Mouse (Mus musculus) heart, embryonic 14.5 days (tissue): Measurements from ENCODE around the gene Nptn. TPM values are rescaled to one million over a fixed set of nuclear protein-coding genes. Genes with fewer than 3 reads are reported as not detected.
A peak's percentile ranks its signal among the peaks of the same experiment; 100 is the strongest.
"Not testable (repeated sequence)": the region's sequence is repeated elsewhere in the genome, so short reads cannot be mapped to it uniquely, and the experiment has no call there.

Experiments used
- ATAC-seq: fragments of 200-750 bp; cut with Nextera tagmentation; 2 replicates; pipeline ENCODE4 v1.8.0; 2017; ENCODE audit warnings: low read depth, moderate TSS enrichment; ENCODE audit not compliant: insufficient number of reproducible peaks, insufficient read depth, low FRiP score
- H3K27ac ChIP-seq, 2 experiments: fragments of 200-500 bp in 1 of 2; fragments of 300-500 bp in 1 of 2; sonication (generic) in 1 of 2; replicated peaks in 1 of 2; 2 replicates each; pipeline ENCODE4 v1.5.1; 2012 to 2014; ENCODE audit warnings: low read depth in 2 of 2, low read length in 2 of 2, control low read depth in 1 of 2, mild to moderate bottlenecking in 1 of 2, mixed read lengths in 1 of 2; ENCODE audit not compliant: control insufficient read depth in 1 of 2, insufficient read depth in 1 of 2
- H3K27me3 ChIP-seq: fragments of 300-500 bp; sonication (generic); 2 replicates; pipeline ENCODE4 v1.6.1; 2014; ENCODE audit warnings: mild to moderate bottlenecking, low read length, control low read depth; ENCODE audit not compliant: control insufficient read depth, insufficient read depth
- H3K36me3 ChIP-seq: fragments of 300-500 bp; sonication (generic); 2 replicates; pipeline ENCODE4 v1.6.1; 2014; ENCODE audit warnings: mild to moderate bottlenecking, control low read depth, low read length, mixed read lengths; ENCODE audit not compliant: control insufficient read depth, insufficient read depth
- H3K4me1 ChIP-seq, 2 experiments: fragments of 200-500 bp in 1 of 2; fragments of 300-500 bp in 1 of 2; sonication (generic) in 1 of 2; 2 replicates each; pipeline ENCODE4 v1.6.1; 2012 to 2014; ENCODE audit warnings: low read length in 2 of 2, control low read depth in 1 of 2, mixed read lengths in 1 of 2; ENCODE audit not compliant: control insufficient read depth in 2 of 2, insufficient read depth in 2 of 2
- H3K4me2 ChIP-seq: fragments of 300-500 bp; sonication (generic); 2 replicates; pipeline ENCODE4 v1.6.1; 2014; ENCODE audit warnings: mild to moderate bottlenecking, low read length
- H3K4me3 ChIP-seq, 2 experiments: fragments of 200-500 bp in 1 of 2; fragments of 300-500 bp in 1 of 2; sonication (generic) in 1 of 2; 2 replicates each; pipeline ENCODE4 v1.5.1; 2012 to 2014; ENCODE audit warnings: low read length in 2 of 2, mild to moderate bottlenecking in 2 of 2, control low read depth in 1 of 2, low read depth in 1 of 2, moderate library complexity in 1 of 2; ENCODE audit not compliant: control insufficient read depth in 1 of 2, insufficient read depth in 1 of 2
- H3K9ac ChIP-seq: fragments of 300-500 bp; sonication (generic); 2 replicates; pipeline ENCODE4 v1.6.1; 2014; ENCODE audit warnings: mild to moderate bottlenecking, low read length
- H3K9me3 ChIP-seq: fragments of 300-500 bp; sonication (generic); 2 replicates; pipeline ENCODE4 v1.6.1; 2016; ENCODE audit warnings: low read length, control low read depth; ENCODE audit not compliant: control insufficient read depth
- WGBS: fragments of 180-500 bp; shearing (Covaris S2); extraction: QIAGEN DNeasy Blood & Tissue Kit; methylation state at CpG from one replicate; pipeline ENCODE4 v1.1.7; 2014; 5-methylcytosine and 5-hydroxymethylcytosine counted together
- polyA plus RNA-seq: library from polyadenylated mRNA; unstranded; fragments of >200 nt; fragmentation: Nextera tagmentation; extraction: Ambion mirVana; gene quantifications from 2 replicates; pipeline ENCODE4 v1.2.1, GENCODE M21; 2014

The Nptn gene
- polyA plus RNA-seq, 1 experiment from 2014 or later, result 136 TPM

GRCm38 (mm10) chr9:58565945-58566344 is 16.1 kb upstream of the Nptn start:
- not testable (repeated sequence) for H3K27ac ChIP-seq, H3K27me3 ChIP-seq, H3K36me3 ChIP-seq, H3K4me3 ChIP-seq, ATAC-seq, H3K9me3 ChIP-seq, H3K4me1 ChIP-seq, H3K9ac ChIP-seq, H3K4me2 ChIP-seq
- 76% methylated on average over 3 of the region's 3 CpGs for WGBS

GRCm38 (mm10) chr9:58567682-58568081 is 14.4 kb upstream of the Nptn start:
- H3K27me3 ChIP-seq, result no peaks in the 10 kb centered on the region
- H3K4me2 ChIP-seq, result no peak overlapping the region
- H3K9ac ChIP-seq, result no peak overlapping the region
- no peak overlapping the region for H3K4me3 ChIP-seq
- no peak overlapping the region for H3K27ac ChIP-seq
- no peak for ATAC-seq
- no peaks in the 10 kb centered on the region for H3K4me1 ChIP-seq
- peaks cover 4% of the 10 kb centered on the region; the same call in 1 of the 2 replicates for H3K9me3 ChIP-seq
- H3K36me3 ChIP-seq, result no peaks in the 10 kb centered on the region

GRCm38 (mm10) chr9:58571001-58571400 is 11.0 kb upstream of the Nptn start:
- Histone ChIP-seq H3K27me3 (no peaks in the 10 kb centered on the region), H3K9ac (no peak overlapping the region), H3K36me3 (no peaks in the 10 kb centered on the region), H3K4me3 (no peak overlapping the region), H3K4me2 (no peak overlapping the region), H3K9me3 (peaks cover 4% of the 10 kb centered on the region; the same call in 1 of the 2 replicates), H3K4me1 (no peaks in the 10 kb centered on the region), H3K27ac (no peak overlapping the region)
- no peak for ATAC-seq
- 93% methylated on average over 1 of the region's 1 CpGs for WGBS

GRCm38 (mm10) chr9:58578669-58579068 is 3.4 kb upstream of the Nptn start:
- H3K9ac ChIP-seq, result no peak overlapping the region
- H3K9me3 ChIP-seq, result no peaks in the 10 kb centered on the region
- no peak overlapping the region for H3K4me2 ChIP-seq
- no peak for ATAC-seq
- no peak overlapping the region for H3K27ac ChIP-seq
- peaks cover 3% of the 10 kb centered on the region in 2 experiments; a peak in 2 of 4 replicates for H3K4me1 ChIP-seq
- WGBS, result 19% methylated on average over 3 of the region's 3 CpGs
- H3K4me3 ChIP-seq, result no peak overlapping the region
- H3K27me3 ChIP-seq, result no peaks in the 10 kb centered on the region
- no peaks in the 10 kb centered on the region for H3K36me3 ChIP-seq

- ATAC-seq, result not testable (repeated sequence)
- 75% methylated on average over 10 of the region's 10 CpGs for WGBS
Observed at GRCm38 (mm10) chr9:58580453-58581195, 1.4 kb upstream of the Nptn start.

GRCm38 (mm10) chr9:58581283-58581930 is 633 bp upstream of the Nptn start:
- Histone ChIP-seq H3K27me3 (no peaks in the 10 kb centered on the region), H3K4me3 (peak overlapping the region; percentile 48 to 56), H3K4me2 (peak overlapping the region; percentile 82), H3K9me3 (no peaks in the 10 kb centered on the region), H3K4me1 (peaks cover 3 to 14% of the 10 kb centered on the region in 2 experiments; a peak in 3 of 4 replicates), H3K27ac (peak overlapping the region; percentile 93 to 95), H3K36me3 (no peaks in the 10 kb centered on the region), H3K9ac (peak overlapping the region; percentile 80)
- 0 out of 2 replicates have a peak, but pooled peaks have one; percentile 3 for ATAC-seq
- WGBS, result 24% methylated on average over 8 of the region's 8 CpGs

More at GRCm38 (mm10) chr9:58580453-58581195, 1.4 kb upstream of the Nptn start:
- not testable (repeated sequence) for H3K4me2 ChIP-seq, H3K9ac ChIP-seq, H3K9me3 ChIP-seq, H3K4me3 ChIP-seq, H3K27me3 ChIP-seq, H3K36me3 ChIP-seq
- peak overlapping the region in 1 of 2 experiments; percentile 93; a peak in 2 of 4 replicates for H3K27ac ChIP-seq
- peaks cover 3 to 14% of the 10 kb centered on the region in 2 experiments; a peak in 3 of 4 replicates for H3K4me1 ChIP-seq

GRCm38 (mm10) chr9:58582581-58583266 is 684 bp downstream of the Nptn start:
- peak; percentile 55 for ATAC-seq
- H3K36me3 ChIP-seq, result no peaks in the 10 kb centered on the region
- H3K4me1 ChIP-seq, result peaks cover 3 to 14% of the 10 kb centered on the region in 2 experiments; a peak in 3 of 4 replicates
- H3K9ac ChIP-seq, result peak overlapping the region; percentile 88
- no peaks in the 10 kb centered on the region for H3K27me3 ChIP-seq
- no peaks in the 10 kb centered on the region for H3K9me3 ChIP-seq
- H3K27ac ChIP-seq, result peak overlapping the region; percentile 88 to 95
- peak overlapping the region; percentile 83 for H3K4me2 ChIP-seq
- H3K4me3 ChIP-seq, result peak overlapping the region; percentile 56 to 100
- under 1% methylated on average over 42 of the region's 42 CpGs for WGBS
